Mouse (Mus musculus) B cell, adult 62 days (primary cell): ENCODE data around the gene Olfr688. TPM values are rescaled to one million over a fixed set of nuclear protein-coding genes. Genes with fewer than 3 reads are reported as not detected.

Experiments used
- total RNA-seq: library from RNA; stranded (reverse); gene quantifications from 4 replicates; pipeline ENCODE4 v1.2.4, GENCODE M21; 2023

Olfr688 gene
- not detected in 4 replicates for total RNA-seq

DNA sequence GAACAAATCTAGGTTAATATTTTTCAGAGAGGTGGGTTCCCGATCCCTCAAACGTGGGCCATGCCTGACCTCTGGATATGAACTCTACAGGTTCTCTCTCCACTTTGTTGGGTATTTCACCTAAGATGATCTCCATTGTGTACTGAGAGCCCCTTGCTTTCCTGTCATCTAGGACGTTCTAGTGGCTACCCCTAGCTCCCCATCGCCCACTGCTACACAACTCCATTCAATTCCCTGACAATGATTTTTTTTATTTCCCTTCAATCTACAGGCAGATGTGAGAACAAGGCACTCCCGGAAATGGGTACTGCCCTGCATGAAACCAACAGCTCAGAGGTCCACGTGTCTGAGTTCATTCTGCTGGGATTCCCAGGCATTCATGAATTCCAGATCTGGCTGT, at the start of gene Olfr688:
Gene Olfr688 (plus strand): TSS at position 301 of the 400 bp plus-strand sequence.

GRCm38 (mm10) chr7:105310865-105311264, 23.0 kb downstream of the Olfr688 start, which contains the start of gene Olfr689:
Gene Olfr689 (plus strand): TSS chr7:105311165.

DNA sequence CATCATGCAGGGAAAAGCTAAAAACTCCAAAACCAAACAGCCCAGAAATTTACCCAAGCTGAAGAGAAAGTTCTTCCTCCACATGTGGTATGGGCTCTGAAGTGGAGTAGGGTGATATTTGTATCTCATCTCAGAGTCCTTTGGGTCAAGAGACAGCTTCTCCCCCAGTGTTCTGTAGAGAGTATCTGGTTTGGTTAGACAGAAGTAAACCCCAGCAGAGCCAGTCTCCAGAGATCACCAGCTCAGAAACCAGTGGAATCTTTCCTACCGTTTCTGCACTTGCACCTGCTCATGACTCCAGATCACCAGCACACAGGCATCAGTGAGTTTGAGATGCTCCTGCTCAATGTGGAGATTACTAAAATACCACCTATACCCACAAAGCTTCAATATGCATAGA, 46.1 kb downstream of the Olfr688 start, which contains the start of gene Olfr690:
Gene Olfr690 (minus strand): TSS at position 101 of the 400 bp plus-strand sequence.

Other genes starting within 250 kb of the Olfr688 start
- not detected in 4 replicates for gene Olfr677, start 236.7 kb upstream of the Olfr688 start, total RNA-seq
- not detected in 4 replicates for gene Olfr678, start 223.6 kb upstream of the Olfr688 start, total RNA-seq
- not detected in 4 replicates for gene Olfr679, start 206.9 kb upstream of the Olfr688 start, total RNA-seq
- not detected in 4 replicates for gene Olfr680-ps1, start 195.3 kb upstream of the Olfr688 start, total RNA-seq
- not detected in 4 replicates for gene Olfr681, start 171.3 kb upstream of the Olfr688 start, total RNA-seq
- not detected in 4 replicates for gene Olfr683, start 141.1 kb upstream of the Olfr688 start, total RNA-seq
- gene Olfr684, start 124.4 kb upstream of the Olfr688 start, total RNA-seq: not detected in 4 replicates
- not detected in 4 replicates for gene Olfr685, start 102.1 kb upstream of the Olfr688 start, total RNA-seq
- not detected in 4 replicates for gene Olfr686, start 80.6 kb upstream of the Olfr688 start, total RNA-seq
- not detected in 4 replicates for gene Olfr689, start 23.1 kb downstream of the Olfr688 start, total RNA-seq
- not detected in 4 replicates for gene Olfr690, start 46.0 kb downstream of the Olfr688 start, total RNA-seq
- not detected in 4 replicates for gene Olfr691, start 54.2 kb downstream of the Olfr688 start, total RNA-seq
- gene Olfr692, start 80.1 kb downstream of the Olfr688 start, total RNA-seq: not detected in 4 replicates
- not detected in 4 replicates for gene Gm5901, start 86.9 kb downstream of the Olfr688 start, total RNA-seq
- 41.6 to 49.6 TPM (median 42.6 TPM) in 4 replicates for gene Fam160a2, start 112.0 kb downstream of the Olfr688 start, total RNA-seq
- not detected in 4 replicates for gene Cnga4, start 116.5 kb downstream of the Olfr688 start, total RNA-seq
- not detected in 4 replicates for gene Cckbr, start 137.6 kb downstream of the Olfr688 start, total RNA-seq
- not detected in 4 replicates for gene Cavin3, start 194.2 kb downstream of the Olfr688 start, total RNA-seq